10 mouse cellular contexts compared by ENCODE assay signal in genomic region chr13:45486598-45486997, GRCm38 (mm10). TPM values are rescaled to one million over a fixed set of nuclear protein-coding genes. Genes with fewer than 3 reads are reported as not detected.
DNase-seq lines count a peak whose midpoint lies in the region; ATAC-seq and TF ChIP-seq lines count a peak whose summit lies in the region.
"Had no signal": no experiment of that assay in that cellular context is flagged by ENCODE, and none has a peak within 500 bp of the region (broad histone marks: within the 10 kb centered on the region; RNA-seq: fewer than 3 reads in every experiment).

No protein-coding gene starts in this region.

- H3K4me2 ChIP-seq in kidney, postnatal 0 days (ENCODE audit: low read length): no peak overlapping the region
- H3K4me2 ChIP-seq: liver, embryonic 13.5 days had no signal

- no peaks in the 10 kb centered on the region; the same call in 1 of the 2 replicates for H3K36me3 ChIP-seq in heart, adult 2 months (ENCODE audit: control insufficient read depth, insufficient read depth, low read length)
- no peaks in the 10 kb centered on the region for H3K36me3 ChIP-seq in kidney, postnatal 0 days (ENCODE audit: insufficient read depth, low read length)

- TF ChIP-seq POLR2A in heart, adult 2 months (IDR thresholded peaks at IDR 0.05; ENCODE audit: insufficient read depth, low read depth, low read length): no peak

- H3K79me2 ChIP-seq in heart, adult 2 months (replicated peaks; ENCODE audit: control insufficient read depth, insufficient read depth, low read length): no peaks in the 10 kb centered on the region

- H3K27me3 ChIP-seq in heart, adult 2 months (ENCODE audit: control insufficient read depth, insufficient read depth, low read length): no peaks in the 10 kb centered on the region
- H3K27me3 ChIP-seq in kidney, postnatal 0 days (ENCODE audit: insufficient read depth, low read length): no peaks in the 10 kb centered on the region

- WGBS in heart, adult 2 months: 36% methylated on average over 2 of the region's 2 CpGs
- WGBS in kidney, postnatal 0 days: 37% methylated on average over 2 of the region's 2 CpGs

- no peak for TF ChIP-seq CTCF in heart, adult 2 months (IDR thresholded peaks at IDR 0.05)
- no peak for TF ChIP-seq CTCF in kidney, postnatal 0 days (IDR thresholded peaks at IDR 0.05; ENCODE audit: low read depth)

- intact Hi-C loops in heart, adult 2 months (cut with DNase I): no loop called here

- H3K4me1 ChIP-seq in heart, adult 2 months (ENCODE audit: control insufficient read depth, insufficient read depth, low read length): peaks cover 4% of the 10 kb centered on the region
- H3K4me1 ChIP-seq in kidney, postnatal 0 days (replicated peaks; ENCODE audit: insufficient read depth, low read length): no peaks in the 10 kb centered on the region
- H3K4me1 ChIP-seq: liver, embryonic 13.5 days had no signal

- peak; percentile 59 for ATAC-seq in kidney, postnatal 0 days (replicated peaks; ENCODE audit: low FRiP score, low read depth)

- H3K9me3 ChIP-seq in kidney, postnatal 0 days (replicated peaks; ENCODE audit: low read length): no peaks in the 10 kb centered on the region

- peak; percentile 53; the same call in 1 of the 2 replicates for TF ChIP-seq EP300 in heart, adult 2 months (IDR thresholded peaks at IDR 0.05; ENCODE audit: insufficient read depth, low read depth, low read length)

- peak overlapping the region; percentile 61 for H3K27ac ChIP-seq in heart, adult 2 months
- no peak overlapping the region for H3K27ac ChIP-seq in kidney, postnatal 0 days
- H3K27ac ChIP-seq: liver, embryonic 13.5 days had no signal

- H3K4me3 ChIP-seq in heart, adult 2 months: no peak overlapping the region
- H3K4me3 ChIP-seq in kidney, postnatal 0 days (replicated peaks; ENCODE audit: low read depth, low read length): no peak overlapping the region
- H3K4me3 ChIP-seq: liver, embryonic 13.5 days had no signal

- DNase-seq in cerebellum, postnatal 25 days: peak; percentile 30 to 56
- no peak for DNase-seq in cerebellum, adult 11-12 months
- DNase-seq in MN1 (ENCODE audit: low spot score): peak; percentile 41
- DNase-seq in heart, adult 2 months: peak; percentile 67 to 81
- peak; percentile 87 for DNase-seq in kidney, postnatal 0 days (ENCODE audit: low spot score)
- DNase-seq in thymus, postnatal 14 days: no peak
- DNase-seq in thymus, postnatal 36 days: no peak
- DNase-seq in left cerebral cortex, adult 11 months (ENCODE audit: low spot score): no peak
- DNase-seq: B cell, adult 2 months; liver, embryonic 13.5 days had no signal

- H3K9ac ChIP-seq in heart, adult 2 months (ENCODE audit: low read depth, low read length): no peak overlapping the region
- no peak overlapping the region for H3K9ac ChIP-seq in kidney, postnatal 0 days (ENCODE audit: low read depth, low read length)
- H3K9ac ChIP-seq: liver, embryonic 13.5 days had no signal

RNA-seq across cellular contexts. Expression of gene Gmpr, which starts 20.6 kb away (rescaled TPM):
- total RNA-seq in heart, adult 2 months (2021): 100 to 1,000 TPM; 139 to 158 TPM
- polyA plus RNA-seq in heart, adult 2 months (2012; rRNA removed): 171 and 198 TPM in 2 replicates
- polyA plus RNA-seq in kidney, postnatal 0 days (2015; fragmentation: Nextera tagmentation; extraction: Ambion mirVana): 72.5 and 79.0 TPM in 2 replicates

Comparison
In these comparisons a context has a peak if more than half of its experiments do, and no peak if none do; other contexts are left out.
1. DNase-seq: peak in cerebellum, postnatal 25 days (2 of 2), MN1 (single experiment), heart, adult 2 months (2 of 2) and kidney, postnatal 0 days (single experiment); none in cerebellum, adult 11-12 months (single experiment), thymus, postnatal 14 days (single experiment), thymus, postnatal 36 days (0 of 2) and left cerebral cortex, adult 11 months (single experiment).